In genomic region chr12:110981736-110982135, GRCm38 (mm10) we compare ENCODE assay signal across 16 mouse cellular contexts.
"Had no signal": no experiment of that assay in that cellular context is flagged by ENCODE, and none has a peak within 500 bp of the region (broad histone marks: within the 10 kb centered on the region; RNA-seq: fewer than 3 reads in every experiment).

No protein-coding gene starts in this region.

- ATAC-seq: liver, embryonic 12.5 days had no signal

- H3K27ac ChIP-seq: limb, embryonic 10.5 days; limb, embryonic 13.5 days; liver, embryonic 12.5 days; liver, embryonic 15.5 days; lung, embryonic 15.5 days; stomach, postnatal 0 days had no signal

- DNase-seq: kidney, adult 8-10 months; kidney, postnatal 14 days; kidney, postnatal 4 days; liver; lung, adult 18-20 months; lung, postnatal 10 days; lung, postnatal 36 days; midbrain, embryonic 14.5 days; thymus, adult 18-20 months; thymus, postnatal 36 days had no signal

- H3K4me3 ChIP-seq: limb, embryonic 10.5 days; limb, embryonic 13.5 days; liver, embryonic 12.5 days; liver, embryonic 15.5 days; lung, embryonic 15.5 days had no signal
